Mouse (Mus musculus) kidney, embryonic 16.5 days (tissue): ENCODE measurements around the gene Hist1h2br. TPM values are rescaled to one million over a fixed set of nuclear protein-coding genes. Genes with fewer than 3 reads are reported as not detected.
A peak's percentile ranks its signal among the peaks of the same experiment; 100 is the strongest.

ENCODE experiments used
- ATAC-seq: fragments of 200-750 bp; cut with Nextera tagmentation; 2 replicates; pipeline ENCODE4 v1.8.0; 2017; ENCODE audit warnings: moderate TSS enrichment; ENCODE audit not compliant: low FRiP score, low TSS enrichment
- H3K27ac ChIP-seq: fragments of 300-500 bp; sonication (generic); 2 replicates; pipeline ENCODE4 v1.5.1; 2014; ENCODE audit warnings: low read length
- H3K27me3 ChIP-seq: fragments of 300-500 bp; sonication (generic); 2 replicates; pipeline ENCODE4 v1.6.1; 2014; ENCODE audit warnings: low read length, control low read depth, mixed read lengths; ENCODE audit not compliant: insufficient read depth
- H3K36me3 ChIP-seq: fragments of 300-500 bp; sonication (generic); 2 replicates; pipeline ENCODE4 v1.6.1; 2014; ENCODE audit warnings: low read length, control low read depth, mixed read lengths; ENCODE audit not compliant: insufficient read depth
- H3K4me1 ChIP-seq: fragments of 300-500 bp; sonication (generic); 2 replicates; pipeline ENCODE4 v1.6.1; 2014; ENCODE audit warnings: low read length, control low read depth, mixed read lengths; ENCODE audit not compliant: insufficient read depth
- H3K4me2 ChIP-seq: fragments of 300-500 bp; sonication (generic); replicated peaks from 2 replicates; pipeline ENCODE4 v1.6.1; 2014; ENCODE audit warnings: low read depth, low read length
- H3K4me3 ChIP-seq: fragments of 300-500 bp; sonication (generic); 2 replicates; pipeline ENCODE4 v1.5.1; 2014; ENCODE audit warnings: mild to moderate bottlenecking, low read length
- H3K9ac ChIP-seq: fragments of 300-500 bp; sonication (generic); replicated peaks from 2 replicates; pipeline ENCODE4 v1.6.1; 2014; ENCODE audit warnings: low read length
- H3K9me3 ChIP-seq: fragments of 300-500 bp; sonication (generic); 2 replicates; pipeline ENCODE4 v1.6.1; 2016; ENCODE audit warnings: low read length, control low read depth
- WGBS: fragments of 180-500 bp; shearing (Covaris S2); extraction: QIAGEN DNeasy Blood & Tissue Kit; methylation state at CpG from one replicate; pipeline ENCODE4 v1.1.7; 2014; 5-methylcytosine and 5-hydroxymethylcytosine counted together
- microRNA-seq: library from miRNA; unstranded; fragments of <30 nt; microRNA quantifications from one replicate; pipeline ENCODE4, GENCODE M21; 2016
- polyA plus RNA-seq: library from polyadenylated mRNA; unstranded; fragments of >200 nt; fragmentation: Nextera tagmentation; extraction: Ambion mirVana; gene quantifications from 2 replicates; pipeline ENCODE4 v1.2.1, GENCODE M21; 2015

Gene Hist1h2br
- polyA plus RNA-seq, 1 experiment from 2014 or later: 26.0 TPM

DNA sequence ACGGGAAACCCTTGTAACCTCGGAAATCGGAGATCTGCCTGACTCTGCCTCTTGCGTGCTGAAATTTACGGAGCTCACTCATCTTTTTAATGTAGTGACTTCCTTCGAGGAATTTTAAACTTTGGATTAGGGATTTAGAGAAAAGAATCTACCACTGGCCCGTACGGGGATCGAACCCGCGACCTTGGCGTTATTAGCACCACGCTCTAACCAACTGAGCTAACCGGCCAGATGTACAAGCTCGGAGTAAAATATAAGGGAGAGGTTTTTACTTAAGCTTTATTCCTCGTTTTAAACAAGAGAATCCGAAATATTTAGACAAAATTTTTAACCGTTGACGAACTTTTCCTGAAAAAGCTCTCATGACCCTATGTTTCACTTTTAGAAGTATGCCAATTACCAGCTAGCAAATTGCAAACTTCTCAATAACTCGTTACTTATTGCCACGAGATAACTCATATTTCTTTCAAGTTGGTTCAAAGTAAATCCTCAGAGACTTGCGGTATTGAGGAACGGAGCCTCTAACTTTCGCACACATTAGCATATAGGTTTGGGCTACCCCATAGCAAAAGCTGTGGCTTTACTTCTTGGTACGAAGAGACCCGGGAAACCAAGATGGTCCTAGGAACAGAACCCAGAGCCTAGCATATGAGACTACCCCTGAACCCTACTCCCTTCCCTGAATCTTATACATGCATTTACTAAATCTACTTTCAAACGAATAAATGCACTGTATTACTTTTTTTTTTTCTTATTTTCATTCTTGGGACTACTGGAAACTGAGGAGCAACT is 48.5 kb downstream of the Hist1h2br start:
- peak; percentile 67; the same call in 1 of the 2 replicates for ATAC-seq
- H3K9me3 ChIP-seq: no peaks in the 10 kb centered on the region
- no peaks in the 10 kb centered on the region for H3K4me1 ChIP-seq
- H3K36me3 ChIP-seq: no peaks in the 10 kb centered on the region
- no peaks in the 10 kb centered on the region for H3K27me3 ChIP-seq
- H3K27ac ChIP-seq: no peak overlapping the region
- H3K9ac ChIP-seq: 0 out of 2 replicates have a peak overlapping the region, but pooled peaks have one; percentile 22
- WGBS: 2% methylated on average over 27 of the region's 27 CpGs
- H3K4me3 ChIP-seq: peak overlapping the region; percentile 46
- peak overlapping the region; percentile 44 for H3K4me2 ChIP-seq

GRCm38 (mm10) chr13:21882760-21883405 is 49.3 kb downstream of the Hist1h2br start:
- 2% methylated on average over 13 of the region's 13 CpGs for WGBS

GRCm38 (mm10) chr13:21883407-21883806 is 49.9 kb downstream of the Hist1h2br start:
- peak overlapping the region; percentile 44 for H3K4me2 ChIP-seq
- H3K27me3 ChIP-seq: no peaks in the 10 kb centered on the region
- H3K27ac ChIP-seq: no peak overlapping the region
- no peaks in the 10 kb centered on the region for H3K9me3 ChIP-seq
- WGBS: 36% methylated on average over 5 of the region's 5 CpGs
- 0 out of 2 replicates have a peak, but pooled peaks have one; percentile 15 for ATAC-seq
- H3K9ac ChIP-seq: peak overlapping the region; percentile 39; the same call in 1 of the 2 replicates
- peak overlapping the region; percentile 46 for H3K4me3 ChIP-seq
- no peaks in the 10 kb centered on the region for H3K4me1 ChIP-seq
- H3K36me3 ChIP-seq: no peaks in the 10 kb centered on the region

More at GRCm38 (mm10) chr13:21882760-21883405, 49.3 kb downstream of the Hist1h2br start:
- peak; percentile 81; the same call in 1 of the 2 replicates for ATAC-seq
- peak overlapping the region; percentile 39 for H3K9ac ChIP-seq
- no peak overlapping the region for H3K27ac ChIP-seq
- no peaks in the 10 kb centered on the region for H3K9me3 ChIP-seq
- H3K4me3 ChIP-seq: peak overlapping the region; percentile 46
- H3K4me1 ChIP-seq: no peaks in the 10 kb centered on the region
- H3K36me3 ChIP-seq: no peaks in the 10 kb centered on the region
- no peaks in the 10 kb centered on the region for H3K27me3 ChIP-seq
- H3K4me2 ChIP-seq: peak overlapping the region; percentile 44

DNA sequence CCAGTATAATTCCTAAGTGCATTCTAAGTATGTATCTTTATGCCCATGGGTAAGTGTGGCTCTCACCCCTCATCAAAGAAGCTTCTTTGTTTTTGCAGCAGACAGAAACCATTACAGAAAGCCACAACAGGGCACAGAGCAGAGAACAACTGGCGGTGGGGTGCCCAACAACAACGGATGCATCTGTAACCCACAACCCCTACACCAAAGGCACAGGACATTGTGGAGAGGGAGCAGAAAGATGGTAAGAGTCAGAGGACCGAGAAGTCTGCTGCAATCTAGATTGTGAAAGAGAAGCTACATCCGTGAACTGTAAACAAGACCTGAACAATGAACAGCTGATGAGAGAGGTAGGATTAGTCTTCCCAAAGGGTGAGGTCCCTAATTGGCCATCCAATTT is 51.0 kb downstream of the Hist1h2br start:
- Histone ChIP-seq H3K4me2 (no peak overlapping the region), H3K27ac (no peak overlapping the region), H3K36me3 (no peaks in the 10 kb centered on the region), H3K4me1 (no peaks in the 10 kb centered on the region), H3K4me3 (no peak overlapping the region), H3K9me3 (no peaks in the 10 kb centered on the region), H3K9ac (no peak overlapping the region), H3K27me3 (no peaks in the 10 kb centered on the region)
- no peak for ATAC-seq
- WGBS: 81% methylated on average over 4 of the region's 4 CpGs

Small RNA genes lying within 50 kb of the gene (microRNA-seq; reads per million reads assigned to microRNA genes)
- gene Gm19658: not detected
- not detected for gene Gm44346
- gene Gm44466: not detected

Other genes starting within 250 kb of the Hist1h2br start
- gene Olfr1362, start 219.7 kb upstream of the Hist1h2br start, polyA plus RNA-seq: not detected in 2 replicates
- not detected in 2 replicates for gene Olfr11, start 191.2 kb upstream of the Hist1h2br start, polyA plus RNA-seq
- not detected in 2 replicates for gene Olfr1361, start 170.4 kb upstream of the Hist1h2br start, polyA plus RNA-seq
- not detected in 2 replicates for gene Olfr1360, start 156.3 kb upstream of the Hist1h2br start, polyA plus RNA-seq
- not detected in 2 replicates for gene Olfr1359, start 135.6 kb upstream of the Hist1h2br start, polyA plus RNA-seq
- gene Hist1h2bl, start 117.6 kb upstream of the Hist1h2br start, polyA plus RNA-seq: 1.9 and 3.8 TPM in 2 replicates
- gene Hist1h2ai, start 117.3 kb upstream of the Hist1h2br start, polyA plus RNA-seq: 13.5 and 20.3 TPM in 2 replicates
- gene Hist1h3h, start 116.1 kb upstream of the Hist1h2br start, polyA plus RNA-seq: 6.2 and 12.4 TPM in 2 replicates
- 4.3 and 4.4 TPM in 2 replicates for gene Hist1h2bm, start 111.7 kb upstream of the Hist1h2br start, polyA plus RNA-seq
- 1.4 and 1.6 TPM in 2 replicates for gene Hist1h4j, start 98.7 kb upstream of the Hist1h2br start, polyA plus RNA-seq
- 4.3 and 5.9 TPM in 2 replicates for gene Hist1h4k, start 83.2 kb upstream of the Hist1h2br start, polyA plus RNA-seq
- gene Hist1h2ak, start 79.9 kb upstream of the Hist1h2br start, polyA plus RNA-seq: 24.4 and 25.9 TPM in 2 replicates
- 2.2 and 3.1 TPM in 2 replicates for gene Hist1h2bn, start 79.6 kb upstream of the Hist1h2br start, polyA plus RNA-seq
- gene Hist1h1b, start 53.1 kb upstream of the Hist1h2br start, polyA plus RNA-seq: 17.4 and 17.8 TPM in 2 replicates
- 98.9 and 117 TPM in 2 replicates for gene Hist1h3i, start 50.4 kb upstream of the Hist1h2br start, polyA plus RNA-seq
- gene Hist1h2an, start 46.5 kb upstream of the Hist1h2br start, polyA plus RNA-seq: 3.4 and 6.0 TPM in 2 replicates
- 2.0 and 2.2 TPM in 2 replicates for gene Hist1h2bp, start 46.3 kb upstream of the Hist1h2br start, polyA plus RNA-seq
- 22.0 and 25.6 TPM in 2 replicates for gene Hist1h2bq, start 23.5 kb upstream of the Hist1h2br start, polyA plus RNA-seq
- 2.1 TPM in 1 of 2 replicates, not detected in the other for gene Hist1h2ao, start 23.3 kb upstream of the Hist1h2br start, polyA plus RNA-seq
- gene Hist1h4m, start 22.0 kb upstream of the Hist1h2br start, polyA plus RNA-seq: not detected in 2 replicates
- 13.6 and 14.5 TPM in 2 replicates for gene Hist1h4n, start 1.5 kb upstream of the Hist1h2br start, polyA plus RNA-seq
- gene Hist1h2ap, start 236 bp upstream of the Hist1h2br start, polyA plus RNA-seq: 2,785 and 3,191 TPM in 2 replicates
- gene Zfp184, start 111.4 kb downstream of the Hist1h2br start, polyA plus RNA-seq: 11.6 and 13.7 TPM in 2 replicates
- gene Pom121l2, start 147.5 kb downstream of the Hist1h2br start, polyA plus RNA-seq: 0.15 and 0.26 TPM in 2 replicates
- gene Prss16, start 176.0 kb downstream of the Hist1h2br start, polyA plus RNA-seq: 0.32 and 0.97 TPM in 2 replicates
- gene Hist1h2ah, start 201.8 kb downstream of the Hist1h2br start, polyA plus RNA-seq: 7.8 and 9.2 TPM in 2 replicates
- 3.8 and 8.2 TPM in 2 replicates for gene Hist1h2bk, start 202.1 kb downstream of the Hist1h2br start, polyA plus RNA-seq
- gene Hist1h4i, start 207.6 kb downstream of the Hist1h2br start, polyA plus RNA-seq: 29.5 and 30.5 TPM in 2 replicates
- 49.8 and 53.1 TPM in 2 replicates for gene Hist1h2ag, start 209.2 kb downstream of the Hist1h2br start, polyA plus RNA-seq
- 20.2 and 21.5 TPM in 2 replicates for gene Hist1h2bj, start 209.5 kb downstream of the Hist1h2br start, polyA plus RNA-seq